Mouse (Mus musculus): ENCODE results near the gene Irx1. TPM values are rescaled to one million over a fixed set of nuclear protein-coding genes. Genes with fewer than 3 reads are reported as not detected.

Gene Irx1
- 4.0 and 4.7 TPM in 2 replicates for polyA plus RNA-seq (2014; fragmentation: Nextera tagmentation; extraction: Ambion mirVana)

DNA sequence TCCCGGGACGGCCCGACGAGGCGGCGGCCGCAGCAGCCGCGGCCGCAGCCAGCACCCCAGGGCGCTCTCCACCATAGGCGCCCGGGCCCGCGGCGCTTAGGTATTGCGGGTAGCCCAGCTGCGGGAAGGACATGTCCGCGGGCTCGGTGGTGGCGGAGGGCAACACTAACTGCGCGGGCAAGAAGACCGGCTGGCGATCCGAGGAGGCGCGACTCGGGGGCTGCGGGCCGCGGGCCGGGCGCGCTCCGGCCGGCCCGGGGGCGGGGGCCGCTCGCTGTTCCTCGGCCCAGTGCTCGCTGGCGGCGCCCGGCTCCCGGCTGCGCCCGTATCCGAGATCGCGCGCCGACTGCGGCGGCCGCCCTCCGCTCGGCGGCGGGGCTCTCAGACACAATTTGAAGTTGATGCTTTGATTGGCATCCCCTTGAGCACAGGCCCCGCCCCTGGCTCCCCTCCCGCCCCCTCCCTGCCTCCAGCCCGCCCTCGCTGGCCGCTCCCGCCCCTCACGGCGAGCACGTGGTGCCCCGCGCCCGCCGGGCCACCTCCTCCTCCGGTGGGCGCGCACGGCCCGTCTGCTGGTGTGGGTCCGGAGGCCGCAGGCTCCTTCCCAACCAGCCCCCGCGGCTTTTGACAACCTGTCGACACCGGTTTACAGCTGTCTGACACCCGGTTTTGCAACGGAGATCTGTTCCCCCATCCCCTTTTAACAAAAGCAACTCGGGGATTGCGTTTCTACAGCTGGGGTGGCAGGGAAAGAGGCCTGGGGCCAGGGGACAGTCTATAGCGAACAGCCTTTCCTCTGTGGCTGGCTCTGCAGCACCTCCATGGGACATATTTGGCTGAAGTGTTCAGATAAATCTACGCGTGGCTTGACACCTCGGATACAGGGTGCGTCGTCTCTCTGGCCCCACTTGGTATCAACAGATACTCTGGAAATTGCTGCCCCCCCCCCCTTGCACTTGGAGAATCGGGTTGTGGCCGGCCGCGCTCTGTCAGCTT, at the start of gene Irx1:
Gene Irx1 (minus strand): TSS at position 368 of the 996 bp plus-strand sequence.
- Histone ChIP-seq H3K9me3 (ENCODE audit: control insufficient read depth, low read length) (no peaks in the 10 kb centered on the region), H3K4me1 (replicated peaks; ENCODE audit: control insufficient read depth, insufficient read depth, low read length) (peaks cover 17% of the 10 kb centered on the region; the same call in 1 of the 2 replicates), H3K27me3 (ENCODE audit: control insufficient read depth, insufficient read depth, low read length) (peaks cover 71% of the 10 kb centered on the region), H3K4me3 (replicated peaks; ENCODE audit: low read length) (peak within 1 kb of the TSS; percentile 67), H3K27ac (peak within 1 kb of the TSS; percentile 87), H3K4me2 (replicated peaks) (peak within 1 kb of the TSS; percentile 70), H3K36me3 (replicated peaks; ENCODE audit: control insufficient read depth, insufficient read depth) (no peaks in the 10 kb centered on the region), H3K9ac (peak within 1 kb of the TSS; percentile 90)
- DNase-seq (ENCODE audit: low spot score) (peak; percentile 67), ATAC-seq (ENCODE audit: low FRiP score) (peak; percentile 74)
- WGBS, result under 1% methylated on average over 79 of the region's 100 CpGs

- Histone ChIP-seq H3K9ac (no peak overlapping the region), H3K4me3 (replicated peaks; ENCODE audit: low read length) (no peak overlapping the region), H3K4me1 (replicated peaks; ENCODE audit: control insufficient read depth, insufficient read depth, low read length) (no peaks in the 10 kb centered on the region), H3K27me3 (ENCODE audit: control insufficient read depth, insufficient read depth, low read length) (peaks cover 5% of the 10 kb centered on the region; the same call in 1 of the 2 replicates), H3K4me2 (replicated peaks) (no peak overlapping the region), H3K36me3 (replicated peaks; ENCODE audit: control insufficient read depth, insufficient read depth) (no peaks in the 10 kb centered on the region), H3K27ac (no peak overlapping the region), H3K9me3 (ENCODE audit: control insufficient read depth, low read length) (no peaks in the 10 kb centered on the region)
- 71% methylated on average over 5 of the region's 5 CpGs for WGBS
- DNase-seq (ENCODE audit: low spot score) (no peak), ATAC-seq (ENCODE audit: low FRiP score) (no peak)
Measured at GRCm38 (mm10) chr13:71979932-71980655, 16.6 kb upstream of the Irx1 start.

- H3K9me3 ChIP-seq (ENCODE audit: control insufficient read depth, low read length), result no peaks in the 10 kb centered on the region
- no peaks in the 10 kb centered on the region for H3K4me1 ChIP-seq (replicated peaks; ENCODE audit: control insufficient read depth, insufficient read depth, low read length)
- no peak overlapping the region for H3K9ac ChIP-seq
- ATAC-seq (ENCODE audit: low FRiP score) (no peak), DNase-seq (ENCODE audit: low spot score) (no peak)
- no peak overlapping the region for H3K27ac ChIP-seq
- H3K4me2 ChIP-seq (replicated peaks), result no peak overlapping the region
- 88% methylated on average over 3 of the region's 3 CpGs for WGBS
- peaks cover 16% of the 10 kb centered on the region for H3K27me3 ChIP-seq (ENCODE audit: control insufficient read depth, insufficient read depth, low read length)
- H3K36me3 ChIP-seq (replicated peaks; ENCODE audit: control insufficient read depth, insufficient read depth), result no peaks in the 10 kb centered on the region
- no peak overlapping the region for H3K4me3 ChIP-seq (replicated peaks; ENCODE audit: low read length)
Measured at GRCm38 (mm10) chr13:71975753-71976152, 12.2 kb upstream of the Irx1 start.

DNA sequence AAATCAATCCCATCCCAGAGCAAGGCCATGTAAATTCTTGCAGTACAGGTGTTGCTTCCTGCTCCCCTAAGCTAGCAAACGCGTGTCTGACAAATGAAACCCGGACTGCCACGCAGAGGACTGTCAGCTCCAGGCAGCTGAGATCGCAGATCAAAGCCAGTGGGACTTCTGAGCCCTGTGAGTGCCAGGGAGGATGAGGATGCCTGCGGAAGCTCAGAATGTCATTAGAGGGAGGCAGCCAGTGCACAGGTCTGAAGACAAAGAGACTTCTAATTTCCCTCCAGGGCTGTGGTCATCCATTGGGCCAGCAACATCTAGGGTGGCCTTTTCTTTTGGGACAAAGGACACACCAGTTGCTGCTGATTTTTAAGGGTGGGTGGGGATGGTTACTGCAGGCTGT, 4.8 kb upstream of the Irx1 start:
- H3K4me2 ChIP-seq (replicated peaks), result peak overlapping the region; percentile 33
- H3K27me3 ChIP-seq (ENCODE audit: control insufficient read depth, insufficient read depth, low read length), result peaks cover 75% of the 10 kb centered on the region
- ATAC-seq (ENCODE audit: low FRiP score), result no peak
- peaks cover 14% of the 10 kb centered on the region; the same call in 1 of the 2 replicates for H3K4me1 ChIP-seq (replicated peaks; ENCODE audit: control insufficient read depth, insufficient read depth, low read length)
- H3K9ac ChIP-seq, result no peak overlapping the region
- H3K27ac ChIP-seq, result no peak overlapping the region
- DNase-seq (ENCODE audit: low spot score), result no peak
- H3K9me3 ChIP-seq (ENCODE audit: control insufficient read depth, low read length), result no peaks in the 10 kb centered on the region
- no peaks in the 10 kb centered on the region for H3K36me3 ChIP-seq (replicated peaks; ENCODE audit: control insufficient read depth, insufficient read depth)
- peak overlapping the region; percentile 10 for H3K4me3 ChIP-seq (replicated peaks; ENCODE audit: low read length)
- 0% methylated on average over 6 of the region's 6 CpGs for WGBS

DNA sequence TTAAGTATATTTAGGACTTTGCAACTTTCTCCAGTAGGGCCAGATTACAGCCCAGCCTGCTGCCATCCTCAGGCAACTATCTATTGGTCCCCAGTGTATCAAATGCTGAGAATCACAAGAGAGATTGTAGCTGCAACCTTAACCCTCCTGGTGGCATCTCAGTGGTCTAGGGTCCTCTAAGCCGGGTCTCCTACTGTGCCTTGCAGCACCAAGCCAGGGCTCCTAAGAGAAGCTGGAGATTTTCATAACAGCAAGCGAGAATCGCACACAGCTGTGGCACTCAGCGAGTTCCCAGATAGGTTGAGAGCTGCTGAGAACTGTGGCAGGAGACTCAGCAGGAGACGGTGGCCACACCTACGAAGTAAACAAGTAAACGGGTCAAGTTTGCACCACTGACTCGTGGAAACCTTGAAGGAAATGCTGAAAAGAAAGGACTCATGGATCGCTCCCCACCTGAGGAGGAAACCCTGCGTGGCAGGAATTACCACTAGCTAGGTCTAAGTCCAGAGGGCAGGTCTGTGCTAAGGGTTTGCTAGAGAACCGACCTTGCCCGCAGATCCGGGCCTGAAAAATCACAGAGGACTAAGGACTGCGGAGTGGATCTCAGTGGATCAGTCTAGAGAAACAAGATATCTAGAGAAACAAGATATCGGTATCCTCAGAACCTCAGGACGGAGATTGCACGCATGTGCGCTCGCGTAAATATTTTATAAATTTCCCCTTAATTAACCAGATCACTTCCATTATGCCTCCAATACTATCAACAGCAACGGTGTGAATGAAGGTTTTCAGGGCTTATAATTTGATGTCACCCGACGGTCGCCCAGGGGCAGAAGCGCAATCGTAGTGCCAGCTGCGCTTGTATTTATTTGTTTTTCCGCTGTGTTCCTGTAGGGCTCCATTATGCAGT, 4.1 kb upstream of the Irx1 start:
- peak overlapping the region; percentile 10 for H3K4me3 ChIP-seq (replicated peaks; ENCODE audit: low read length)
- peaks cover 73% of the 10 kb centered on the region for H3K27me3 ChIP-seq (ENCODE audit: control insufficient read depth, insufficient read depth, low read length)
- WGBS, result 3% methylated on average over 28 of the region's 28 CpGs
- H3K9ac ChIP-seq, result no peak overlapping the region
- no peak overlapping the region for H3K27ac ChIP-seq
- H3K4me1 ChIP-seq (replicated peaks; ENCODE audit: control insufficient read depth, insufficient read depth, low read length), result peaks cover 14% of the 10 kb centered on the region; the same call in 1 of the 2 replicates
- no peak for ATAC-seq (ENCODE audit: low FRiP score)
- no peak for DNase-seq (ENCODE audit: low spot score)
- peak overlapping the region; percentile 33 for H3K4me2 ChIP-seq (replicated peaks)
- no peaks in the 10 kb centered on the region for H3K9me3 ChIP-seq (ENCODE audit: control insufficient read depth, low read length)
- H3K36me3 ChIP-seq (replicated peaks; ENCODE audit: control insufficient read depth, insufficient read depth), result no peaks in the 10 kb centered on the region

- Histone ChIP-seq H3K27ac (no peak overlapping the region), H3K27me3 (ENCODE audit: control insufficient read depth, insufficient read depth, low read length) (peaks cover 74% of the 10 kb centered on the region), H3K4me2 (replicated peaks) (no peak overlapping the region), H3K36me3 (replicated peaks; ENCODE audit: control insufficient read depth, insufficient read depth) (no peaks in the 10 kb centered on the region), H3K4me3 (replicated peaks; ENCODE audit: low read length) (no peak overlapping the region), H3K9me3 (ENCODE audit: control insufficient read depth, low read length) (no peaks in the 10 kb centered on the region), H3K9ac (no peak overlapping the region), H3K4me1 (replicated peaks; ENCODE audit: control insufficient read depth, insufficient read depth, low read length) (peaks cover 14% of the 10 kb centered on the region; the same call in 1 of the 2 replicates)
- WGBS, result 35% methylated on average over 2 of the region's 2 CpGs
- ATAC-seq (ENCODE audit: low FRiP score), result no peak
- DNase-seq (ENCODE audit: low spot score), result no peak
Measured at GRCm38 (mm10) chr13:71966631-71967030, 3.1 kb upstream of the Irx1 start.

- H3K4me2 ChIP-seq (replicated peaks), result peak overlapping the region; percentile 70
- 0 out of 2 replicates have a peak overlapping the region, but pooled peaks have one; percentile 57 for H3K27ac ChIP-seq
- WGBS, result 2% methylated on average over 13 of the region's 13 CpGs
- H3K36me3 ChIP-seq (replicated peaks; ENCODE audit: control insufficient read depth, insufficient read depth), result no peaks in the 10 kb centered on the region
- H3K9ac ChIP-seq, result no peak overlapping the region
- ATAC-seq (ENCODE audit: low FRiP score) (no peak), DNase-seq (ENCODE audit: low spot score) (no peak)
- H3K4me1 ChIP-seq (replicated peaks; ENCODE audit: control insufficient read depth, insufficient read depth, low read length), result peaks cover 17% of the 10 kb centered on the region; the same call in 1 of the 2 replicates
- peaks cover 74% of the 10 kb centered on the region for H3K27me3 ChIP-seq (ENCODE audit: control insufficient read depth, insufficient read depth, low read length)
- H3K9me3 ChIP-seq (ENCODE audit: control insufficient read depth, low read length), result no peaks in the 10 kb centered on the region
- peak overlapping the region; percentile 67 for H3K4me3 ChIP-seq (replicated peaks; ENCODE audit: low read length)
Measured at GRCm38 (mm10) chr13:71964366-71964765, 843 bp upstream of the Irx1 start.

DNA sequence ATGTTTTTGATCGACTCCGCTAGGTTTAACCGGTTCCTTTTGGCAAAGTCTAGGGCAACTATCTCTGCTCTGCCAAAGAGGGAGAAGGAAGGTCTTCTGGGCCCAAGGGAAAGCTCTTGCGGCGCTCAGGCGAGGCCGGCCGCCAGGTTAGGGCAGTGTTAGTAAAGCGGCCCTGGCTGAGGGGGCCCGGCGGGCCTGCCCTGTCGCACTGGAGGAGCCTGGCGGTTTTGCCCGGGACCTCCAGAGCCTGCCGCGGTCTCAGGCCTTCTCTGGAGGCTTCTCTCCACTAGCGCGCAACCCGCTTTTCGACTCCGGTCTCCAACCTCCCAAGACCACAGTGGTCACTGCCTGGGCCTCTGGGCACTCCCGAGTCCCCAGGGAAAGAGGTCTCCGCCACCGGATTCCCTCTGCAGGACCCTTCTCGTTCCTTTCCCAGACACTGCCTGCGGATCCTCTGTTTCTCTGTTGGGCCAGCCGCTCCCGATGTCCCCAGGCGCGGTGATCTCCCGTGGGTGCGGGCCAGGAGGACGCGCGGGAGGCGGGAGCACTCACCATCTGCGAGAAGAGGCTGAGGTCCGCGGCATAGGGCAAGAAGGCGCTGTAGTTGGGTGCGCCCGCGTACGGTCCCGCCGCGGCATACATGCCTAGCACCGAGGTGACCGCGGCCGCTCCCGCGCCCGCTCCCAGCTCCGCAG, 715 bp downstream of the Irx1 start:
- peaks cover 63% of the 10 kb centered on the region for H3K27me3 ChIP-seq (ENCODE audit: control insufficient read depth, insufficient read depth, low read length)

More for the DNA sequence above, 715 bp downstream of the Irx1 start:
- DNase-seq (ENCODE audit: low spot score), result no peak
- Histone ChIP-seq H3K9ac (peak overlapping the region; percentile 90), H3K4me3 (replicated peaks; ENCODE audit: low read length) (peak overlapping the region; percentile 67), H3K27ac (peak overlapping the region; percentile 87), H3K36me3 (replicated peaks; ENCODE audit: control insufficient read depth, insufficient read depth) (no peaks in the 10 kb centered on the region), H3K4me2 (replicated peaks) (peak overlapping the region; percentile 70), H3K9me3 (ENCODE audit: control insufficient read depth, low read length) (no peaks in the 10 kb centered on the region), H3K4me1 (replicated peaks; ENCODE audit: control insufficient read depth, insufficient read depth, low read length) (peaks cover 11% of the 10 kb centered on the region; the same call in 1 of the 2 replicates)
- under 1% methylated on average over 55 of the region's 55 CpGs for WGBS
- peak; percentile 24 for ATAC-seq (ENCODE audit: low FRiP score)
